Mouse (Mus musculus): ENCODE results near the gene Npas1. TPM values are rescaled to one million over a fixed set of nuclear protein-coding genes. Genes with fewer than 3 reads are reported as not detected.

The Npas1 gene
- under 1 TPM in 1 of 2 experiments, not detected in 1; 0.22 TPM for polyA plus RNA-seq (2017; shearing (Covaris generic))

- ATAC-seq, result no peak
Observed at GRCm38 (mm10) chr7:16477628-16478027, at the start of gene Npas1. TSS of gene Npas1 (minus strand) at chr7:16477728.

- no peak for ATAC-seq
Observed at GRCm38 (mm10) chr7:16525995-16526394, 48.5 kb upstream of the Npas1 start.

- no peak for ATAC-seq
Observed at GRCm38 (mm10) chr7:16525448-16525847, 47.9 kb upstream of the Npas1 start.

GRCm38 (mm10) chr7:16524308-16524707 is 46.8 kb upstream of the Npas1 start:
- no peak for ATAC-seq

GRCm38 (mm10) chr7:16519310-16519709 is 41.8 kb upstream of the Npas1 start:
- ATAC-seq, result no peak

GRCm38 (mm10) chr7:16517198-16517597 is 39.7 kb upstream of the Npas1 start:
- ATAC-seq, result no peak

DNA sequence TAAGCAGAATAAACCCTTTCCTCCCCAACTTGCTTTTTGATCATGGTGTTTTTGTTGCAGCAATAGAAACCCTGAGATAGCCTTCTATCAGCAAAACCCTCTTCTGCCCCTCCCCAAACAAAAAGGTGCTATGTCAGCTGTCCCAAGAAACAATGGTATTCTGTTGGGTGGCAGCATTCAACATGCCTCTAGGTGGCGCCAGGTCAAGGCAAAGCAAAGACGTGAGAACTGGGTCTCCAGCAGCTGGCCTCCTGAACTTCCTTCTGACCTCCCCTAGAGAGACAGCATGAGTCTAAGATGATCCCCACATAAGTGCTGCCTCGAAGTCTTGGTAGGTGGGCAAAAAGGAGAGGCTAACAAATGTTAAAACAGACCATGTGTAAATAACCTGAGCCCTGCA is 29.8 kb upstream of the Npas1 start:
- peak; percentile 36 for ATAC-seq

DNA sequence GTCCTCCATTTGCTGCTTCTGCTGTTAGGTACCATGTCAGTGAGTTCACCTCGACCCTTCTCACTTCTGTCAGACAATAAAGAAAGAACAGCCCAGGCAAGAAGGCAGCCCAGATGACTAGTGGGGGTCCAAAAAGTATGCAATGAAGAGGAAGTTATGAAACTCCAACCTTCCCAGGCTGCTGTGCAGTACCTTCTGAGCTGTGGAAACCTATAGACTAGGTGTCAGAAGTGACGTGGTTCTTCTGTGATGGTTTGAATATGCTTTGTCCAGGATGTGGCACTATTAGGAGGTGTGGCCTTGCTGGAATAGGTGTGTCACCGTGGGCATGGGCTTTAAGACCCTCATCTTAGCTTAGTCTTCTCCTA is 27.7 kb upstream of the Npas1 start:
- ATAC-seq, result no peak

- ATAC-seq, result no peak
Observed at GRCm38 (mm10) chr7:16504573-16505225, 27.2 kb upstream of the Npas1 start.

DNA sequence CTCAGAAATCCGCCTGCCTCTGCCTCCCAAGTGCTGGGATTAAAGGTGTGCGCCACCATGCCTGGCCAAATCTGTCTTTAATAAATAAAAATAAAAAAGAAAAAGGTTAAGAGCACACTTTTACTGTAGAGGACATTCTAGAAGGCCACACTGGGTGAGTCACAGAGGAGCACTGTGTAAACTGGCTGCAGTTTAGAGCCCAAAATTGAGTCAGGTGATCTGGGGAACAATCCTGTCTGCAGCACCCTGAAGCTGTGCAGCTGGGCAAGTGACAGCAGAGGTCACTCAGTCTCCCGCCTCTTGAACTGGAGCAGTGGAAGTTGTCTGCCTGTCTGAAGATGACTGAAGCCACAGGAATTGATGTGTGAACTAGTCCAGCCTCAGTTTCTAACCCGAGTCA is 24.0 kb upstream of the Npas1 start:
- ATAC-seq, result no peak

DNA sequence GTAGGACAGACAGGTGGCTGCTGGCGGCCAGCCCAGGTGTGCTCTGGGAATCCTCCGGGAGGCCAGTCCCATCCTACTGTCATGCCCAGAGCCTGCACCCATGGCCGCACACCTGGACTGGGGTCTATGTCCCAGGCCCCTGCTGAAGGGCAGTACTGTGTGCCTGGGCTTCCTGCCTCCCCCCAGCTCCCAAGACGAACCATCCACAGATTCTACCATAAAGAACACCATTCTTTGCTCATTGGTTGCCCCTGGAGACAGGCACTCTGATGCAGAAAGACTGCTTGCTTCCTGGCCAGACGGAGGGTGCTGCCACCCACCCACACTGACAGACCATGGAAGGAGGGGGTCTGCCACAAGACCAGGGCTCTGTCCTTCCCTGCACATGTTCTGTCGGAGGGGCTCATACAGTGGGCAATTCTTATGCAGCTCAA is 22.2 kb upstream of the Npas1 start:
- no peak for ATAC-seq

DNA sequence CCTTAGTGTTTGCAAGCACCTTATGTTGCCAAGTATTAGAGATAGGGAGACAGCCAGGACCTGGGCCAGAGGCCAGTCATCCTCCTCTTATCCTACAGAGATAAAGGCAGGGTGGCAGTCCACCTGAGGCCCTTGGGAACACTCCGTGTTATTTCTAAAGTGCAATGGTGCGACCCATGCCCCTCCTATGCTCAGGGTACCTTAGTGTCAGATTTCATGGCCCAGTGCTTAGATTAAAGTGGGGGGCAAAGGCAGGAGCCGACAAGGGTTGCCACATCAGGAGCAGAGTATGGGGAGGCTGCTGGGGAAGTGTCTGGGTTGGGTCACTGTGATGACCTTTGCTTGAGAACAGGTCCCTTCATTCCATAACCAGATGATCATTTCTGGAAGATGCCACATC is 18.7 kb upstream of the Npas1 start:
- no peak for ATAC-seq

DNA sequence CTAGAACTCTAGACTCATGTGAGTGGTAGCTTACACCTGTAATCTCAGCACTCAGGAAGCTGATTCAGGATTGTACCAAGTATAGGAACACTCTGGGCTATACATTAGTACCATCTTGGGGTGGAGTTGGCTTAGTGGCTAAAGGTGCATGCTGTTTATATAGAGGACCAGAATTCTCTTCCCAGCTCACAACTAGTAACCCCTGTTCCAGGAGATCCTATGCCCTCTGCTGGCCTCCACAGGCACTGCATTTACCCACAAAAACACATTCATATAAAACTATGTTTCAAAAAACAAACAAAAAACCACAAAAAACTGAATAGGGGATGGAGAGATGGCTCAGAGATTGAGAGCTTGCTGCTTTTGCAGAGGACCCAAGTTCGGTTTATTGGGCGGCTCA is 15.8 kb upstream of the Npas1 start:
- peak; percentile 32 for ATAC-seq

- no peak for ATAC-seq
Observed at GRCm38 (mm10) chr7:16492211-16492610, 14.7 kb upstream of the Npas1 start.

DNA sequence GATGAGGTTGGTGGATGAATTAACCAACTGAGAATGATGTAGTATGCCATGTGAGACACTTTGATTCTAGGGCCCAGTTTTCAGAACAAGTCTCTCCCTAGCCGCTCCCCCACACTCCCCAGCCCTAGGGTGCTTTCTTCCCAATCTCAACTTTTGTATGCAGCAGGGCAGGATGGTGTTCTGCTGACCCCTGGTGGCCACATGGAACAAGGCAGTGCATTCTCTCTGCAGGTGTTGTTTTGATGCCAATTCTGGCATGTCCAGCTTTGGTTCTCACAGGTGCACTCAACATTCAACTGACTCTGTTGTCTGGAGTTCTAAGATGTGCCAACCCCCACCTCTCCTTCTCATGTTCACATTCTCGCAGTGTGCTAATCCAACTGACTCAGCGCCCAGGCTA is 14.2 kb upstream of the Npas1 start:
- ATAC-seq, result peak; percentile 46

DNA sequence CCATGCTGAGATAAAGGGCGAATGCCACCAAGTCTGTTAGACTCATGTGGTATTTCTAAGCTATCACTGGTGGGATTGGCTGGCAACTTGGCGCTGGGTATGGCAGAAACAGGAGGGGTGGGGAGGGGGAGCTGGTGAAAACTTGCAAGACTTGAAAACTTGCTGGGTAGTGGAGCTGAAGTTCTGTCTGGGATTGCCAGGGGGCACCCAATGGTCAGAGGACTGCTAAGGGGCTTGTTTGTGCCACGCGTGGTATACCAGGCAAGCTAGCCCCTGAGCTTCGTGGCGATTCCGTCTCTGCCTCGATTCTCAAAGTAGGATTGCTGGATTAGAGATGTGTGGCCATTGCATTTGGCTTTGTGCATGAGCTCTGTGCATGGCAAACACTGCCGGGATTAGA is 12.4 kb upstream of the Npas1 start:
- no peak for ATAC-seq

DNA sequence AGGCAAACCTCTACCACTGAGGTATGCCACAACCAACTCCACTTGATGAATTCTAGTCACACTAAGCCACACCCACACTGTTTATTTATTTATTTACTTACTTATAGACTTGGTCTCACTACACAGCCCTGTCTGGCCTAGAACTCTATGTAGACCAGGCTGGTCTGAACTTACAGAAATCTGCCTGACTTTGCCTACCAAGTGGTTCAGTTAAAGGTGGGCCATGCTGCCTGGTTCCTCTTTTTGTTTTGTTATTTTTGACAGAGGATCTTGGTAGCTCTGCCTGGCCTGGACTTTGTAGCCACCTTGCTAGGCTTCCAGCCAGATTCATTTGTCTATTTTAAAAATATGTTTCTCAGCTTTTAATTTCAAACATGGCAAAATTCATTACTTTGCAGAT is 11.3 kb upstream of the Npas1 start:
- no peak for ATAC-seq

DNA sequence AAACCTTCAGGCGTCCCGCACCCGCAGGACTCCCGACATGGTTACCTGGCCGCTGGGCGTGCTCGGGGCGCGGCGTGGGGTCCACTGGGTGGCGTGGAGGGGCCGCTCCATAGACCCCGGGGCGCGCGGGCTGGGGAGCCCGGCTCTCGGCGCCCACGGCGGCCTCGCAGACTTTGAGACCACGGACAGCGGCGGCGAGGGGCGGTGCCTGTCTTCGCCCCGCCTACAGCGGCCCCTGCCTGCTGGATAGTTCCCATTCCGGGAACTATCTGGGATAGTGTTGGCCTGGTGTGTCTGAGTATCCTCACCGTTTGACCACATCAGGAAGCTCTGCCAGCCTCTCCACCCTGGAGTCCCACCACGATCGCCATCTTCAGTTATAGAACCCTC is 933 bp downstream of the Npas1 start:
- no peak for ATAC-seq

GRCm38 (mm10) chr7:16475764-16476599 is 1.5 kb downstream of the Npas1 start:
- no peak for ATAC-seq

GRCm38 (mm10) chr7:16475321-16475720 is 2.2 kb downstream of the Npas1 start:
- no peak for ATAC-seq

GRCm38 (mm10) chr7:16474445-16474844 is 3.1 kb downstream of the Npas1 start:
- no peak for ATAC-seq

DNA sequence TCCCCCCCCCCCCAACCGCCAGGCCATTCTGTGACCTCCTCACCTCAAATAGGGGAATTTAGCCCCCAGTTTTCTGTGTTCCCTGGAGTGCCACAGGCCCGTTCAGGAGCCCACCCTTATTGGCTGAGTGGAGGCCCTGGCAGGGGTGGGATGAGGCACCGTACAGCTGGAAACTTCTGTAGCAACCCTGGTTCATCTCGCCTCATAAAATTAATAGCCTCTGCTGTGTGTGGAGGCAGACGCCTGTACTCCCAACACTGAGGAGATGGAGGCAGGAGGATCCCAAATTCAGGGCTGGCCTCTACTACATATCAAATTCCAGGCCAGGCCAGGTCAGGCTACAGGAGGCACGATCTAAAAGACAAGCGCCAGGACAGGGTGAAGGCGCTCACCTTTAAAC is 3.7 kb downstream of the Npas1 start:
- ATAC-seq, result no peak

- no peak for ATAC-seq
Observed at GRCm38 (mm10) chr7:16472116-16472709, 5.3 kb downstream of the Npas1 start.

- ATAC-seq, result no peak
Observed at GRCm38 (mm10) chr7:16471549-16471948, 6.0 kb downstream of the Npas1 start.
